Mouse (Mus musculus) ES-E14 (cell line): ENCODE data around the gene Pou2f3. TPM values are rescaled to one million over a fixed set of nuclear protein-coding genes. Genes with fewer than 3 reads are reported as not detected.

Experiments used
- DNase-seq: peaks from one replicate; pipeline ENCODE4 v3.0.0-alpha.2; 2013; ENCODE audit warnings: low read depth, low spot score
- H3K27ac ChIP-seq: 2 replicates; pipeline ENCODE4 v1.5.1; 2012; ENCODE audit warnings: low read depth, mild to moderate bottlenecking, low read length, moderate library complexity, mixed read lengths; ENCODE audit not compliant: poor library complexity, insufficient read depth, severe bottlenecking
- H3K36me3 ChIP-seq: 2 replicates; pipeline ENCODE4 v1.6.1; 2012; ENCODE audit warnings: mild to moderate bottlenecking, low read length, moderate library complexity, mixed read lengths; ENCODE audit not compliant: control insufficient read depth, poor library complexity, insufficient read depth, severe bottlenecking
- H3K4me1 ChIP-seq, 2 experiments: fragments of 150-350 bp in 1 of 2; sonication (generic) in 1 of 2; 2 replicates each; pipeline ENCODE4 v1.6.1; 2012; ENCODE audit warnings: low read length in 2 of 2, mild to moderate bottlenecking in 1 of 2, mixed read lengths in 1 of 2; ENCODE audit not compliant: control insufficient read depth in 2 of 2, insufficient read depth in 2 of 2, poor library complexity in 1 of 2
- H3K4me3 ChIP-seq, 2 experiments: fragments of 150-350 bp in 1 of 2; sonication (generic) in 1 of 2; 2 replicates each; pipeline ENCODE4 v1.5.1; 2012; ENCODE audit warnings: low read length in 2 of 2, low read depth in 1 of 2, mild to moderate bottlenecking in 1 of 2, mixed read lengths in 1 of 2; ENCODE audit not compliant: insufficient read depth in 1 of 2, poor library complexity in 1 of 2, severe bottlenecking in 1 of 2
- H3K9ac ChIP-seq: 2 replicates; pipeline ENCODE4 v1.6.1; 2012; ENCODE audit warnings: low read depth, mild to moderate bottlenecking, low read length, mixed read lengths; ENCODE audit not compliant: poor library complexity, insufficient read depth, severe bottlenecking
- H3K9me3 ChIP-seq: fragments of 150-350 bp; sonication (generic); 2 replicates; pipeline ENCODE4 v1.6.1; 2012; ENCODE audit warnings: low read depth, mild to moderate bottlenecking, low read length; ENCODE audit not compliant: control insufficient read depth, insufficient read depth
- CHD2 ChIP-seq: IDR thresholded peaks from 2 replicates; pipeline ENCODE4 v1.6.1; 2014; ENCODE audit warnings: mild to moderate bottlenecking, low read depth, low read length, inconsistent platforms
- HCFC1 ChIP-seq: IDR thresholded peaks from 2 replicates; pipeline ENCODE4 v1.6.1; 2012; ENCODE audit warnings: low read length, inconsistent platforms, borderline replicate concordance; ENCODE audit not compliant: insufficient read depth
- MAFK ChIP-seq: IDR thresholded peaks from 2 replicates; pipeline ENCODE4 v1.6.1; 2014; ENCODE audit warnings: mild to moderate bottlenecking, low read depth, low read length, inconsistent platforms; ENCODE audit not compliant: insufficient read depth
- ZC3H11A ChIP-seq: IDR thresholded peaks from 2 replicates; pipeline ENCODE4 v1.6.1; 2012; ENCODE audit warnings: low read depth, mild to moderate bottlenecking, inconsistent platforms, low read length, borderline replicate concordance
- ZNF384 ChIP-seq: IDR thresholded peaks from 2 replicates; pipeline ENCODE4 v1.6.1; 2012; ENCODE audit warnings: low read depth, low read length, inconsistent platforms
- in situ Hi-C, 2 experiments: fragments of 600-800 bp; cut with MboI; formaldehyde crosslinking; loops; one replicate each; pipeline ENCODE4 v1.15.1; 2025; ENCODE audit warnings: low sequenced_read_pairs in 2 of 2, inconsistent platforms in 1 of 2; ENCODE audit not compliant: unreplicated experiment in 2 of 2
- total RNA-seq: library from RNA; depleted of rRNA; stranded (reverse); fragments of 300-350 nt; gene quantifications from 2 replicates; pipeline ENCODE4 v1.2.3, GENCODE M21; 2012

Gene Pou2f3
- total RNA-seq, 1 experiment, result 1.5 TPM

DNA sequence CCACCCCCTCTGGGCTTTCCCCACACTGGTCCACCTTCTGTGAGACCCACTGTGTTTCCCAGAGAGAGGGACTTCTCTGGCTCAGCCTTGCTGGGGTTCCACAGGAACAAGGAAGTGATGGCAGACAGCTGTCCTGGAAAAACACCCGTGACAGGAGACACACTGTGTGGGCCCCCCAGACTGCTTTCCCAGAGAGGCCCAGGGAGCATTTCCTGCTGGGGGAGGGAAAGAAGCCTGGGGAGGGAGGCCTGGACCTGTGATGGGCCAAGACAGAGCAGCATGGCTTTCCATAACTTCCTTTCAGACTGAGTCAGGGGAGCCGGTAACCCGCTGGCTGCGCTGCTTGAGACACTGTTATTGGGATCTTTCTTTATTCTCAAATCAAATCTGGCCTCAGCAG lies 20.7 kb upstream of the Pou2f3 start:
- TF ChIP-seq ZC3H11A (no peak), HCFC1 (no peak), ZNF384 (no peak), CHD2 (no peak), MAFK (no peak)
- H3K36me3 ChIP-seq, result no peaks in the 10 kb centered on the region
- no peak overlapping the region for H3K27ac ChIP-seq
- H3K9me3 ChIP-seq, result no peaks in the 10 kb centered on the region
- no peak overlapping the region for H3K4me3 ChIP-seq
- H3K9ac ChIP-seq, result no peak overlapping the region
- in situ Hi-C loops, result no loop called here
- no peak for DNase-seq
- H3K4me1 ChIP-seq, result no peaks in the 10 kb centered on the region

GRCm38 (mm10) chr9:43229962-43230361 lies 19.8 kb upstream of the Pou2f3 start:
- no peaks in the 10 kb centered on the region for H3K36me3 ChIP-seq
- H3K4me3 ChIP-seq, result no peak overlapping the region
- no peak overlapping the region for H3K27ac ChIP-seq
- in situ Hi-C loops, result no loop called here
- H3K9ac ChIP-seq, result no peak overlapping the region
- no peak for TF ChIP-seq CHD2
- TF ChIP-seq ZNF384, result no peak
- no peak for TF ChIP-seq ZC3H11A
- TF ChIP-seq HCFC1, result no peak
- no peak for TF ChIP-seq MAFK
- H3K4me1 ChIP-seq, result no peaks in the 10 kb centered on the region
- no peaks in the 10 kb centered on the region for H3K9me3 ChIP-seq
- no peak for DNase-seq

- DNase-seq, result no peak
- Histone ChIP-seq H3K36me3 (no peaks in the 10 kb centered on the region), H3K27ac (no peak overlapping the region), H3K4me1 (peaks cover 0 to 3% of the 10 kb centered on the region in 2 experiments; a peak in 1 of 4 replicates), H3K9me3 (no peaks in the 10 kb centered on the region), H3K9ac (no peak overlapping the region), H3K4me3 (no peak overlapping the region)
- in situ Hi-C loops, result no loop called here
- TF ChIP-seq ZNF384, result no peak
- no peak for TF ChIP-seq CHD2
- no peak for TF ChIP-seq ZC3H11A
- TF ChIP-seq HCFC1, result no peak
- no peak for TF ChIP-seq MAFK
These were observed 19.3 kb upstream of the Pou2f3 start for GRCm38 (mm10) chr9:43229398-43229895.

GRCm38 (mm10) chr9:43228745-43229144 lies 18.6 kb upstream of the Pou2f3 start:
- Histone ChIP-seq H3K9me3 (no peaks in the 10 kb centered on the region), H3K4me3 (no peak overlapping the region), H3K27ac (no peak overlapping the region), H3K9ac (no peak overlapping the region), H3K36me3 (no peaks in the 10 kb centered on the region), H3K4me1 (peaks cover 0 to 4% of the 10 kb centered on the region in 2 experiments; a peak in 1 of 4 replicates)
- DNase-seq, result no peak
- TF ChIP-seq CHD2 (no peak), ZC3H11A (no peak), ZNF384 (no peak), HCFC1 (no peak), MAFK (no peak)
- in situ Hi-C loops, result no loop called here

GRCm38 (mm10) chr9:43227626-43228025 lies 17.5 kb upstream of the Pou2f3 start:
- Histone ChIP-seq H3K4me1 (peaks cover 0 to 5% of the 10 kb centered on the region in 2 experiments; a peak in 1 of 4 replicates), H3K27ac (no peak overlapping the region), H3K4me3 (no peak overlapping the region), H3K9ac (no peak overlapping the region), H3K9me3 (no peaks in the 10 kb centered on the region), H3K36me3 (no peaks in the 10 kb centered on the region)
- TF ChIP-seq MAFK, result no peak
- no peak for TF ChIP-seq ZNF384
- no peak for TF ChIP-seq CHD2
- in situ Hi-C loops, result no loop called here
- DNase-seq, result no peak
